Mouse (Mus musculus) stomach, embryonic 14.5 days (tissue): ENCODE measurements around the gene Kcnc1. TPM values are rescaled to one million over a fixed set of nuclear protein-coding genes. Genes with fewer than 3 reads are reported as not detected.

ENCODE experiments used
- ATAC-seq: fragments of 200-750 bp; cut with Nextera tagmentation; 2 replicates; pipeline ENCODE4 v1.8.0; 2017; ENCODE audit warnings: low read depth, moderate TSS enrichment; ENCODE audit not compliant: insufficient number of reproducible peaks, insufficient read depth, low FRiP score
- H3K27ac ChIP-seq: fragments of 300-500 bp; sonication (generic); 2 replicates; pipeline ENCODE4 v1.5.1; 2014; ENCODE audit warnings: mild to moderate bottlenecking, low read length, moderate library complexity, mixed read lengths
- H3K27me3 ChIP-seq: fragments of 300-500 bp; sonication (generic); 2 replicates; pipeline ENCODE4 v1.6.1; 2014; ENCODE audit warnings: low read length, control low read depth, mixed read lengths; ENCODE audit not compliant: control insufficient read depth, insufficient read depth
- H3K36me3 ChIP-seq: fragments of 300-500 bp; sonication (generic); 2 replicates; pipeline ENCODE4 v1.6.1; 2014; ENCODE audit warnings: mild to moderate bottlenecking, control low read depth, low read length, moderate library complexity, mixed read lengths; ENCODE audit not compliant: control insufficient read depth, insufficient read depth
- H3K4me1 ChIP-seq: fragments of 300-500 bp; sonication (generic); 2 replicates; pipeline ENCODE4 v1.6.1; 2014; ENCODE audit warnings: low read length, control low read depth, mixed read lengths; ENCODE audit not compliant: control insufficient read depth, insufficient read depth
- H3K4me2 ChIP-seq: fragments of 300-500 bp; sonication (generic); replicated peaks from 2 replicates; pipeline ENCODE4 v1.6.1; 2014; ENCODE audit warnings: low read depth, low read length, control low read depth
- H3K4me3 ChIP-seq: fragments of 300-500 bp; sonication (generic); 2 replicates; pipeline ENCODE4 v1.5.1; 2014; ENCODE audit warnings: low read depth, low read length, control low read depth
- H3K9ac ChIP-seq: fragments of 300-500 bp; sonication (generic); replicated peaks from 2 replicates; pipeline ENCODE4 v1.6.1; 2014; ENCODE audit warnings: low read depth, mild to moderate bottlenecking, control low read depth, low read length, moderate library complexity, mixed read lengths
- H3K9me3 ChIP-seq: fragments of 300-500 bp; sonication (generic); 2 replicates; pipeline ENCODE4 v1.6.1; 2016; ENCODE audit warnings: low read depth, low read length, control low read depth; ENCODE audit not compliant: control insufficient read depth
- WGBS: fragments of 180-500 bp; shearing (Covaris S2); extraction: QIAGEN DNeasy Blood & Tissue Kit; methylation state at CpG from one replicate; pipeline ENCODE4 v1.1.7; 2014; 5-methylcytosine and 5-hydroxymethylcytosine counted together
- polyA plus RNA-seq: library from polyadenylated mRNA; unstranded; fragments of >200 nt; fragmentation: Nextera tagmentation; extraction: Ambion mirVana; gene quantifications from 2 replicates; pipeline ENCODE4 v1.2.1, GENCODE M21; 2014

Kcnc1 gene
- polyA plus RNA-seq, 1 experiment from 2014 or later = 0.51 TPM

DNA sequence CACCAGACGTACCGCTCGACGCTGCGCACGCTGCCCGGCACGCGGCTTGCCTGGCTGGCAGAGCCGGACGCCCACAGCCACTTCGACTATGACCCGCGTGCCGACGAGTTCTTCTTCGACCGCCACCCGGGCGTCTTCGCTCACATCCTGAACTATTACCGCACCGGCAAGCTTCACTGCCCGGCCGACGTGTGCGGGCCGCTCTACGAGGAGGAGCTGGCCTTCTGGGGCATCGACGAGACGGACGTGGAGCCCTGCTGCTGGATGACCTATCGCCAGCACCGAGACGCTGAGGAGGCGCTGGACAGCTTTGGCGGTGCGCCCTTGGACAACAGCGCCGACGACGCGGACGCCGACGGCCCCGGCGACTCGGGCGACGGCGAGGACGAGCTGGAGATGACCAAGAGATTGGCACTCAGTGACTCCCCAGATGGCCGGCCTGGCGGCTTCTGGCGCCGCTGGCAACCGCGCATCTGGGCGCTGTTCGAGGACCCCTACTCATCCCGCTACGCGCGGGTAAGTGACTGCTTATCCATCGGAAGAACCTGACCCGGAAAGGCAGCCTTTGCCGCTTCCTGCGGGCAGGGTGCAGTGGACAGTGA is 1.5 kb downstream of the Kcnc1 start:
- no peak overlapping the region for H3K9ac ChIP-seq
- H3K27me3 ChIP-seq = peaks cover 47% of the 10 kb centered on the region
- WGBS = 11% methylated on average over 69 of the region's 70 CpGs
- peak overlapping the region; percentile 75; the same call in 1 of the 2 replicates for H3K4me2 ChIP-seq
- peaks cover 8% of the 10 kb centered on the region; the same call in 1 of the 2 replicates for H3K4me1 ChIP-seq
- no peak overlapping the region for H3K27ac ChIP-seq
- peak overlapping the region; percentile 31; the same call in 1 of the 2 replicates for H3K4me3 ChIP-seq
- H3K36me3 ChIP-seq = no peaks in the 10 kb centered on the region
- H3K9me3 ChIP-seq = no peaks in the 10 kb centered on the region
- no peak for ATAC-seq

DNA sequence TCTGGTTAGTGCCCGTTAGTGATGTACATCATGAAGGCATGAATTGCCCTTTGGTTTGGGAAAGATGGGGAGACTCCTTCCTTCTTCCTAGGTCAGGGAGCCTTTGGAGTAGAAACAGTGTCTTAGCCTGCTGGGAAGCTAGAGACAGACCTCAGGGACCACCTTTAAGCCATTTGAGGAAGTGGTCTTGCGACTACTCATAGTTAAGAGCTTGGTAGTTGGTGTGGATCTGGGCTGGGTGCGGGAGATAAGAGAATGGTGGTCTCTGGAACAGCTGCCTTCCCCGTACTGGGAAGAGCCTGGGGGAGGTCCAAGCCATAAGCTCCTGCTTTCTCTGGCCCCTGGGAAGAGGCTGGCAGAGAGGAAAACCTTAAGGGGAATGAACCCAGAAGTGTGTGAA is 2.3 kb downstream of the Kcnc1 start:
- no peak overlapping the region for H3K27ac ChIP-seq
- no peak overlapping the region for H3K9ac ChIP-seq
- H3K4me1 ChIP-seq = peaks cover 8% of the 10 kb centered on the region; the same call in 1 of the 2 replicates
- 50% methylated on average over 4 of the region's 4 CpGs for WGBS
- H3K4me2 ChIP-seq = no peak overlapping the region
- H3K4me3 ChIP-seq = no peak overlapping the region
- ATAC-seq = no peak
- no peaks in the 10 kb centered on the region for H3K36me3 ChIP-seq
- H3K9me3 ChIP-seq = no peaks in the 10 kb centered on the region
- peaks cover 43% of the 10 kb centered on the region for H3K27me3 ChIP-seq

DNA sequence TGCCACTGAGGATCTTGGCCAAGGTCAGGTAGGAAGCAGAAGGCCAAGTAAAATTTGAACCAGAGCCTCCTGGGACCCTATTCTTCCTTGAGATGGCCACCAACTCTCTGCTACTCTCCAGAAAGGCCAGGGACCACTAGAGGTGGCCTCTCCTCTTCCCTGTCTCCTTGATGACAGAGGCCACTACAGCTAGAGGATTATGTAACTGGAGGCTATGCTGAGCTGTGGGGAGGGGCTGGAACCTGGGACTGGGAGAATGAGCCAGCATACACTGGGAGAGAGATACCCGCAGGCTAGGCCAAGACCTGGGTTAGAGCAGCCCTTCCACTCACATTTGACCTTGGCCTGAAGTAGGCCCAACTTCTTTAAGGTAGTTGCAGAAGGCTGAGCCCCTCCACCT is 3.4 kb downstream of the Kcnc1 start:
- Histone ChIP-seq H3K4me1 (peaks cover 8% of the 10 kb centered on the region; the same call in 1 of the 2 replicates), H3K4me3 (no peak overlapping the region), H3K9ac (no peak overlapping the region), H3K27me3 (peaks cover 34% of the 10 kb centered on the region), H3K4me2 (no peak overlapping the region), H3K27ac (no peak overlapping the region), H3K9me3 (no peaks in the 10 kb centered on the region), H3K36me3 (no peaks in the 10 kb centered on the region)
- WGBS = 88% methylated on average over 1 of the region's 1 CpGs
- no peak for ATAC-seq

DNA sequence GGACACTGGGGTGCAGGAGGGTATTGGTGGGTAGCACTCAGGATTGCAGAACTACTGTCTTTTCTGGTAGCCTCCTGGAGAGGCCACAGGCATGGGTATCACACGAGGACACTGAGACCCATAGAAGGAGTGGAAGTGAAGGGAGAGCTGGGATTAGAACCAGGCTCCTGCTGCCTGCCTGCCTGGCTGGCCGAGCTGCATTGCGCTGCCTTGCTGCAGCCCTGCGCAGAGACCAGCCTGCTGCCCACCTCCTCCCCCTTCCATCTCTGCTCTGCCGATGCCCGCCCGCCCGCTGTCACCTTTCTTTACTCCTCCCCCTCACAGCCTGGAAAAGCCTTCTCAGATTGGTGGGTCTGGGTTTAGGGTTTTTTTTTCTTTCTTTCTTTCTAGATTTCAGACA is 4.0 kb downstream of the Kcnc1 start:
- WGBS = 34% methylated on average over 8 of the region's 8 CpGs
- H3K36me3 ChIP-seq = no peaks in the 10 kb centered on the region
- peaks cover 28% of the 10 kb centered on the region for H3K27me3 ChIP-seq
- no peak overlapping the region for H3K4me3 ChIP-seq
- no peak overlapping the region for H3K4me2 ChIP-seq
- no peak overlapping the region for H3K27ac ChIP-seq
- ATAC-seq = no peak
- peaks cover 8% of the 10 kb centered on the region; the same call in 1 of the 2 replicates for H3K4me1 ChIP-seq
- H3K9ac ChIP-seq = no peak overlapping the region
- no peaks in the 10 kb centered on the region for H3K9me3 ChIP-seq

DNA sequence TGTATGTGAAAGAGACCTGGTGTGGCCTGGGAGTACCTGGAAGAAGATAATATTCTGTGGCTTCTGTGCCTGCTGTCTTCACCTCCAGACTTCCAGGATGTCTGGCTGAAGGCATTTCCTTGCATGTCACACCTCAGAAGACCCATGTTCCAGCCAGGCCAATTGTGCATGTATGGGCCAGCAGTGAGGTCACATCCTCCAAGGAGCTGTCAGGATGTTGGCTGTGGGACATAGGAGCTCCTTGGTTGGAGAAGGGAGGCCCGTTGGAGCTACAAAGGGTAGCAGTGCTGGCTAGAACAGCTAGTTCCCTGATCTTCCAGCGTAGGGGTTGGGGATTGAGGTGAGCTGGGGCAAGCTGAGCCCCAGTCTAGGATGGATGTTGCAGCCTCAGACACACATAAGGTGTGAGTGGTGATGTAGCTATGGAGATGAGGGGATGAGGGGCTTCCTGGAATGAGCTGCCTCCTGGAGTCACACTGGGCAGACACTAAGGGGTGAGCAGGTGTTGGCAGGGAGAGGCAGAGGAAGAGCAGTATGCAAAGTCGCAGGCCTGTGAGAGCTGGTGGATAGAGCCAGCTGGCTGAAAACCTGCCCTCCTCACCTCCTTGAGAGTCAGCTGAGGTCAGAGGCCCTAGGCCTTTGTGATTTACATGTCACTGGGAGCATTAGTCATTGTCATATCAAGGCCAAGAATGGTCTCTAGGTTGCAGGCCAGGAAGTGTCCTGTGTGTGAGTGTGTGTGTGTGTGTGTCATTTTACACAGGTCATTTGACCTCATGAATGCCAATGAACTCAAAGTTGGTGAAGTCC is 5.3 kb downstream of the Kcnc1 start:
- WGBS = 64% methylated on average over 3 of the region's 3 CpGs
- Histone ChIP-seq H3K4me1 (peaks cover 5% of the 10 kb centered on the region; the same call in 1 of the 2 replicates), H3K9ac (no peak overlapping the region), H3K4me2 (no peak overlapping the region), H3K27me3 (peaks cover 23% of the 10 kb centered on the region), H3K36me3 (no peaks in the 10 kb centered on the region), H3K4me3 (no peak overlapping the region), H3K27ac (no peak overlapping the region), H3K9me3 (no peaks in the 10 kb centered on the region)
- ATAC-seq = no peak

DNA sequence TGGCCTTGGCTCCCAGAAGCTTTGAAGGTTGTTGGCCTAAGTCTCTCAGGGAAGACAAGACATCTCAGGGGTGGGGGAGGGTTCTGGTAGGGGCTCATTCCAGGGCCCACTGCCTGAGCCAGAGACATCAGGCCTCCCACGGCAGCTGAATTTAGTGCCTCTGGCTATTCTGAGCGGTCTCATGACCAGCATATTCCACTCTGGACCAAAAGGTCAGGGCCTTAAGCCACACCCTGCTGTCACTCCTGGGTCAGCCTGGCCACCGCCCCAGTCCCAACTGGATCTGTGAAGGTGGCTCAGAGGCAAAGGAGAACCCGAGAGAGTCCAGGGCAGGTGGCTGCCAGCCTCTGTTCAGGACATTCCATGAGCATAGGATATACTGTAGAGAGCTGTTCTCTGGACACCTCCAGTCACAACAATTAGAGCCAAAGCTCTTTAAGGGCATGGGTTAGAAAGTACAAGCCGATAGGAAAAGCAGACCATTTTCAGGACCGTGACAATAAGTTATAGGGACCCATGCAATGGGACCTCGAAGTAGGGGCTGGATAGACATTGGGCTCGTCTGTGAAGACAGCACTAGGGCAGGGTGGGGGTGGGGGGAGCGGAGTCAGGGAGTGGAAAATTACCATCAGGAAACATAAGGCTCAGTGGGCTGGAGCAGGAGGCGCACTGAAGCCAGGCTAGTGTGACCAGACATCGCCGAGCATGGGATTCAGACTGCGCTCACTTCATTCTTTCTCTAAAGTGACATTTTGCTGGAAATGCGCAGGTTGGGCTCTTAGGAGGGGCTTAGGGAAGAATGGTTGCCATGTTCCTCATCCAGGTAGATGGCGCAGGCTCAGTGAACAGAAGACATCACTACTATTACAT is 7.6 kb downstream of the Kcnc1 start:
- H3K4me3 ChIP-seq = no peak overlapping the region
- no peak for ATAC-seq
- H3K9ac ChIP-seq = no peak overlapping the region
- no peak overlapping the region for H3K4me2 ChIP-seq
- no peaks in the 10 kb centered on the region for H3K4me1 ChIP-seq
- H3K9me3 ChIP-seq = no peaks in the 10 kb centered on the region
- peaks cover 4% of the 10 kb centered on the region for H3K27me3 ChIP-seq
- H3K27ac ChIP-seq = no peak overlapping the region
- WGBS = 78% methylated on average over 15 of the region's 15 CpGs
- H3K36me3 ChIP-seq = no peaks in the 10 kb centered on the region

DNA sequence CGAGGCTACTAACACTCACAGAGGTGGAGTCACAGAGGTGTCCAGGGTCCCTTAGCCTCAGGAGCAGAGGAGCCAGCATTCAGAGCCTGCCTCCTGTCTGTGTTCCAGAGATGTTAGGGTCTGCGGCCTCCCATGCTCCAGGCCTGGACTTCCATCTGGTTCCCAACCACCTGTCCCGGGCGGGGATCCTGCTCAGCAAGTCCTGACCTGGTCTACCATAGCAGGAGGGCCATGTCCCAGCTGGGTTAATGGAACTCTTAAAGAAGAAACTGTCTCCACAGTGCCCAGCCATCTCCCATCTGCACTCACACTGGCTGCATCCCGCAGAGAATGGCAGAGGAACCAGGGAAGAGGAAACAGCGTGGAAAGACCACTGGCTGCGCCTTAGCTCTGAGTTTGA is 8.5 kb downstream of the Kcnc1 start:
- WGBS = 82% methylated on average over 7 of the region's 7 CpGs
- Histone ChIP-seq H3K27ac (no peak overlapping the region), H3K4me1 (no peaks in the 10 kb centered on the region), H3K36me3 (no peaks in the 10 kb centered on the region), H3K9me3 (no peaks in the 10 kb centered on the region), H3K27me3 (no peaks in the 10 kb centered on the region), H3K9ac (no peak overlapping the region), H3K4me3 (no peak overlapping the region), H3K4me2 (no peak overlapping the region)
- ATAC-seq = no peak

DNA sequence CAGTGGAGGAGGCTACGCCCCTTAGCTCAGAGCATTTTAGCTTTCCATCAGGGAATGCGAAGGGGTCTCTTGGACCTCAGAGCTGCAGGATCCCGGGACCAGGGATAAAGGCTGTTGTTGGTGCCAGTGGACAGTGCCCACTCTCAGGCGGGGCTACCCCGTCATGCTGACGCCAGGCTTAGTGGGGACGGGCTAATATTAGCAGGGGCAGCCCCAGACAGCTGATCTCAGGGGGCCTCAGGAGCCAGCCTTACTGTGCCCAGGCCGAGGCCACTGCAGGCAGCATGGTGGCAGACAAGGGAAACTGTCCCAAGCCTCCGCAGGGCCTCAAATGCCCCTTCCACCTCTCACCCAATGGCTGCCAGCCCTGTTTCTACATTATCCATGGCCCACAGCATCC is 12.3 kb downstream of the Kcnc1 start:
- Histone ChIP-seq H3K36me3 (no peaks in the 10 kb centered on the region), H3K27me3 (no peaks in the 10 kb centered on the region), H3K4me2 (no peak overlapping the region), H3K9me3 (no peaks in the 10 kb centered on the region), H3K4me3 (no peak overlapping the region), H3K27ac (no peak overlapping the region), H3K9ac (no peak overlapping the region), H3K4me1 (no peaks in the 10 kb centered on the region)
- 81% methylated on average over 9 of the region's 9 CpGs for WGBS
- ATAC-seq = no peak
